Mouse (Mus musculus) MEL (cell line): Measurements from ENCODE around the gene Lsamp. TPM values are rescaled to one million over a fixed set of nuclear protein-coding genes. Genes with fewer than 3 reads are reported as not detected.

Source experiments
- DNase-seq: peaks from one replicate; pipeline ENCODE4 v3.0.0; 2011; ENCODE audit warnings: low read depth, low spot score
- H3K27ac ChIP-seq: 2 replicates; pipeline ENCODE4 v1.5.1; 2012; ENCODE audit warnings: low read depth, mild to moderate bottlenecking, control low read depth, low read length, moderate library complexity; ENCODE audit not compliant: control insufficient read depth
- H3K27me3 ChIP-seq, 2 experiments: fragments of 150-350 bp in 1 of 2; sonication (generic) in 1 of 2; 2 replicates each; pipeline ENCODE4 v1.6.1; 2012; ENCODE audit warnings: low read length in 2 of 2, mild to moderate bottlenecking in 2 of 2, improper control_type of control experiment in 1 of 2, moderate library complexity in 1 of 2; ENCODE audit not compliant: insufficient read depth in 2 of 2, control insufficient read depth in 1 of 2
- H3K36me3 ChIP-seq, 2 experiments: 2 replicates each; pipeline ENCODE4 v1.6.1; 2012 to 2014; ENCODE audit warnings: low read length in 2 of 2, improper control_type of control experiment in 1 of 2, inconsistent platforms in 1 of 2, mild to moderate bottlenecking in 1 of 2; ENCODE audit not compliant: insufficient read depth in 2 of 2, control insufficient read depth in 1 of 2
- H3K4me1 ChIP-seq, 2 experiments: fragments of 150-350 bp in 1 of 2; sonication (generic) in 1 of 2; 2 replicates each; pipeline ENCODE4 v1.6.1; 2012; ENCODE audit warnings: low read length in 2 of 2, improper control_type of control experiment in 1 of 2, mild to moderate bottlenecking in 1 of 2; ENCODE audit not compliant: insufficient read depth in 2 of 2, control insufficient read depth in 1 of 2
- H3K4me3 ChIP-seq, 2 experiments: fragments of 150-350 bp in 1 of 2; sonication (generic) in 1 of 2; 2 replicates each; pipeline ENCODE4 v1.5.1; 2012; ENCODE audit warnings: low read depth in 2 of 2, low read length in 2 of 2, mild to moderate bottlenecking in 2 of 2, moderate library complexity in 2 of 2, control low read depth in 1 of 2, improper control_type of control experiment in 1 of 2; ENCODE audit not compliant: control insufficient read depth in 1 of 2, insufficient read depth in 1 of 2
- H3K79me2 ChIP-seq: 2 replicates; pipeline ENCODE4 v1.6.1; 2012; ENCODE audit warnings: mild to moderate bottlenecking, low read length, moderate library complexity; ENCODE audit not compliant: control insufficient read depth, poor library complexity, insufficient read depth
- H3K9ac ChIP-seq: 2 replicates; pipeline ENCODE4 v1.6.1; 2012; ENCODE audit warnings: low read depth, mild to moderate bottlenecking, control low read depth, low read length, moderate library complexity; ENCODE audit not compliant: control insufficient read depth, poor library complexity, severe bottlenecking
- H3K9me3 ChIP-seq: fragments of 150-350 bp; sonication (generic); replicated peaks from 2 replicates; pipeline ENCODE4 v1.6.1; 2012; ENCODE audit warnings: mild to moderate bottlenecking, low read length, improper control_type of control experiment, moderate library complexity; ENCODE audit not compliant: insufficient read depth
- ELF1 ChIP-seq: IDR thresholded peaks from 2 replicates; pipeline ENCODE4 v1.6.1; 2014; ENCODE audit warnings: low read depth, mild to moderate bottlenecking, inconsistent platforms, low read length, improper control_type of control experiment, moderate library complexity
- GABPA ChIP-seq: IDR thresholded peaks from 2 replicates; pipeline ENCODE4 v1.6.1; 2012; ENCODE audit warnings: low read depth, mild to moderate bottlenecking, inconsistent platforms, low read length, improper control_type of control experiment, moderate library complexity
- GATA1 ChIP-seq: IDR thresholded peaks from 2 replicates; pipeline ENCODE4 v1.6.1; 2011; ENCODE audit warnings: low read depth, low read length, improper control_type of control experiment
- HCFC1 ChIP-seq: IDR thresholded peaks from 2 replicates; pipeline ENCODE4 v1.6.1; 2012; ENCODE audit warnings: low read depth, mild to moderate bottlenecking, inconsistent platforms, low read length, improper control_type of control experiment, moderate library complexity
- JUND ChIP-seq: IDR thresholded peaks from 2 replicates; pipeline ENCODE4 v1.6.1; 2011; ENCODE audit warnings: low read depth, mild to moderate bottlenecking, improper control_type of control experiment, low read length
- KAT2A ChIP-seq: conservative IDR thresholded peaks from 2 replicates; pipeline ENCODE4 v1.6.1; 2012; ENCODE audit warnings: low read depth, low read length, improper control_type of control experiment, inconsistent platforms
- MYB ChIP-seq: IDR thresholded peaks from 2 replicates; pipeline ENCODE4 v1.6.1; 2011; ENCODE audit warnings: mild to moderate bottlenecking, low read depth, low read length, improper control_type of control experiment
- MYC ChIP-seq: IDR thresholded peaks from 2 replicates; pipeline ENCODE4 v1.6.1; 2011; ENCODE audit warnings: low read depth, mild to moderate bottlenecking, low read length, improper control_type of control experiment, moderate library complexity
- NELFE ChIP-seq: IDR thresholded peaks from 2 replicates; pipeline ENCODE4 v1.6.1; 2011; ENCODE audit warnings: low read depth, low read length, improper control_type of control experiment
- POLR2A ChIP-seq, 2 experiments: IDR thresholded peaks; 2 replicates each; pipeline ENCODE4 v1.6.1; 2011 to 2012; ENCODE audit warnings: low read length in 2 of 2, mild to moderate bottlenecking in 2 of 2, control low read depth in 1 of 2, improper control_type of control experiment in 1 of 2, low read depth in 1 of 2, moderate library complexity in 1 of 2; ENCODE audit not compliant: control insufficient read depth in 1 of 2, insufficient read depth in 1 of 2, poor library complexity in 1 of 2
- POLR2AphosphoS2 ChIP-seq: IDR thresholded peaks from 2 replicates; pipeline ENCODE4 v1.6.1; 2011; ENCODE audit warnings: low read length, improper control_type of control experiment
- RAD21 ChIP-seq: IDR thresholded peaks from 2 replicates; pipeline ENCODE4 v1.6.1; 2011; ENCODE audit warnings: mild to moderate bottlenecking, low read depth, low read length, improper control_type of control experiment
- TAL1 ChIP-seq: IDR thresholded peaks from 2 replicates; pipeline ENCODE4 v1.6.1; 2012; ENCODE audit warnings: mild to moderate bottlenecking, inconsistent platforms, low read length, moderate library complexity, mixed read lengths
- TCF12 ChIP-seq: IDR thresholded peaks from 2 replicates; pipeline ENCODE4 v1.6.1; 2014; ENCODE audit warnings: low read depth, mild to moderate bottlenecking, inconsistent platforms, low read length, improper control_type of control experiment, moderate library complexity
- USF1 ChIP-seq: IDR thresholded peaks from 2 replicates; pipeline ENCODE4 v1.6.1; 2014; ENCODE audit warnings: low read depth, mild to moderate bottlenecking, inconsistent platforms, low read length, improper control_type of control experiment, moderate library complexity
- USF2 ChIP-seq, 2 experiments: IDR thresholded peaks; 2 replicates each; pipeline ENCODE4 v1.6.1; 2011 to 2012; ENCODE audit warnings: improper control_type of control experiment in 2 of 2, low read length in 2 of 2, borderline replicate concordance in 1 of 2, inconsistent platforms in 1 of 2, low read depth in 1 of 2, mild to moderate bottlenecking in 1 of 2; ENCODE audit not compliant: insufficient read depth in 1 of 2
- ZC3H11A ChIP-seq: IDR thresholded peaks from 2 replicates; pipeline ENCODE4 v1.6.1; 2012; ENCODE audit warnings: low read depth, mild to moderate bottlenecking, inconsistent platforms, low read length, improper control_type of control experiment
- ZKSCAN1 ChIP-seq: IDR thresholded peaks from 2 replicates; pipeline ENCODE4 v1.6.1; 2012; ENCODE audit warnings: low read depth, mild to moderate bottlenecking, inconsistent platforms, low read length, improper control_type of control experiment, moderate library complexity
- ZMIZ1 ChIP-seq: IDR thresholded peaks from 2 replicates; pipeline ENCODE4 v1.6.1; 2012; ENCODE audit warnings: low read depth, mild to moderate bottlenecking, inconsistent platforms, low read length, improper control_type of control experiment, moderate library complexity
- polyA plus RNA-seq, 2 experiments: library from polyadenylated mRNA; stranded (reverse) in 1 of 2; unstranded in 1 of 2; fragments of >175 nt in 1 of 2; fragments of >200 nt in 1 of 2; gene quantifications; 2 replicates each; pipeline versions ENCODE4 v1.2.1 to v1.2.4; 2012; ENCODE audit warnings: low replicate concordance in 2 of 2, low read depth in 1 of 2; ENCODE audit not compliant: insufficient read length in 2 of 2, insufficient read depth in 1 of 2, missing spikeins in 1 of 2
- total RNA-seq: library from RNA; depleted of rRNA; stranded (reverse); fragments of 300-350 nt; gene quantifications from 2 replicates; pipeline ENCODE4 v1.2.3, GENCODE M21; 2012

Gene Lsamp
- total and polyA plus RNA-seq, 3 experiments = 0.42 TPM; not detected in 2

DNA sequence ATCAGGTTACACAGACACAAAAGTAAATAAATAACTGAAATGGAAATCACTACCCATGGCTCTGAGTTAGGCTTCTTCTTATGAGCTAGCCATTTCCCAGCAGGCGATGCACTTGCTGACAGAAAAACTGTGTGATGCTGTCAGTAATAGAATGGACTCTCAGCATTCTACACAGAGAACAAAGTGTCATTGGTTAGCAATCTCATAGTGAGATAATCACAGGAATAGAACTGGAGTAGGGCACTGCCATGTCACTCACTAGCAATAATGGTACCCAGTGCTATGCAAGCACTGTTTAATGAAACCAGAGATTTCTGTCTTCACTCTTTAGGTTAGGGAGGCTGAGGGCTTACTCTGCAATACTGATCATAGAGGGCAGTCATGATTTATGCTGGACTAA is 669.3 kb downstream of the Lsamp start:
- H3K9me3 ChIP-seq = no peaks in the 10 kb centered on the region

DNA sequence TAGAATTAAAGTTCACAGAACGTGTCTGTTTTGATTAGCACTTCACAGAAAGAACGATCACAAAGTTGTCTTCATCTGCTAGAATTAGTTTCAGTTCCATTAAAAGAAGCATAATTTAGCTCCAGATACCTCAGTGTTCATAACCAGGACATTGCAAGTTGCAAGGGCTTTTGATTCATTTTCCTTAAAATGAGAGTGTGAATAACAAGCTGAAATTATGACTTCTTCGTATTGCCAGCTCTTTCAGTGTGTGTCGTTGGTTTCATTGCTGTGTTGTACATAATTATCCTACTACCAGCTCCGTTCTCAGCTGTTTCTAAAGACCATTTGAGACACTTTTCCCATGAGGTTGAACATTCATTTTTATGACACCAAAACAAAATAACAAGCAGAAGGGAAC is 672.2 kb downstream of the Lsamp start:
- Histone ChIP-seq H3K27ac (no peak overlapping the region), H3K9me3 (no peaks in the 10 kb centered on the region), H3K4me3 (no peak overlapping the region), H3K4me1 (no peaks in the 10 kb centered on the region), H3K9ac (no peak overlapping the region), H3K79me2 (no peaks in the 10 kb centered on the region), H3K36me3 (no peaks in the 10 kb centered on the region), H3K27me3 (no peaks in the 10 kb centered on the region)
- no peak for DNase-seq
- no peak for TF ChIP-seq MYC
- TF ChIP-seq JUND = no peak
- no peak for TF ChIP-seq MYB
- no peak for TF ChIP-seq GATA1
- TF ChIP-seq GABPA = no peak
- TF ChIP-seq ZMIZ1 = no peak
- no peak for TF ChIP-seq ZKSCAN1

More for the DNA sequence above, 669.3 kb downstream of the Lsamp start:
- Histone ChIP-seq H3K27me3 (no peaks in the 10 kb centered on the region), H3K36me3 (no peaks in the 10 kb centered on the region), H3K9ac (no peak overlapping the region), H3K4me3 (no peak overlapping the region), H3K79me2 (no peaks in the 10 kb centered on the region), H3K4me1 (no peaks in the 10 kb centered on the region), H3K27ac (no peak overlapping the region)
- TF ChIP-seq TAL1 (no peak), ZMIZ1 (no peak), POLR2A (IDR thresholded peaks at IDR 0.05; ENCODE audit: control insufficient read depth in 1 of 2, insufficient read depth in 1 of 2, low read depth in 1 of 2, low read length in 2 of 2, poor library complexity in 1 of 2) (no peak), HCFC1 (no peak), ZC3H11A (no peak), RAD21 (no peak), USF1 (no peak), ELF1 (no peak), NELFE (no peak), KAT2A (no peak), POLR2AphosphoS2 (no peak), TCF12 (no peak), USF2 (IDR thresholded peaks at IDR 0.05; ENCODE audit: borderline replicate concordance in 1 of 2, insufficient read depth in 1 of 2, low read depth in 1 of 2, low read length in 2 of 2) (no peak)
- DNase-seq = no peak
